Comparison of ENCODE assay signal across 8 mouse cellular contexts in genomic region chr12:79928739-79929380, GRCm38 (mm10).
A peak's percentile ranks its signal among the peaks of the same experiment; 100 is the strongest.
DNase-seq lines count a peak whose midpoint lies in the region; ATAC-seq lines count a peak whose summit lies in the region.

No protein-coding gene starts in this region.

- H3K4me1 ChIP-seq in brown adipose tissue, adult 24 weeks (ENCODE audit: control insufficient read depth, insufficient read depth, insufficient read length, low read length), result peaks cover 46% of the 10 kb centered on the region
- peaks cover 52% of the 10 kb centered on the region for H3K4me1 ChIP-seq in forebrain, embryonic 13.5 days
- H3K4me1 ChIP-seq in limb, embryonic 13.5 days, result peaks cover 77% of the 10 kb centered on the region

- H3K27ac ChIP-seq in brown adipose tissue, adult 24 weeks (replicated peaks; ENCODE audit: low read depth, low read length), result peak overlapping the region; percentile 96
- H3K27ac ChIP-seq in forebrain, embryonic 13.5 days, result peak overlapping the region; percentile 57
- H3K27ac ChIP-seq in limb, embryonic 13.5 days, result peak overlapping the region; percentile 95

- no peaks in the 10 kb centered on the region for H3K36me3 ChIP-seq in forebrain, embryonic 13.5 days (ENCODE audit: poor library complexity, severe bottlenecking)
- H3K36me3 ChIP-seq in limb, embryonic 13.5 days, result no peaks in the 10 kb centered on the region

- H3K4me2 ChIP-seq in forebrain, embryonic 13.5 days, result no peak overlapping the region
- peak overlapping the region; percentile 44 for H3K4me2 ChIP-seq in limb, embryonic 13.5 days (replicated peaks)

- 65% methylated on average over 6 of the region's 6 CpGs for WGBS in forebrain, embryonic 13.5 days
- WGBS in limb, embryonic 13.5 days, result 2% methylated on average over 6 of the region's 6 CpGs

- no peak overlapping the region for H3K9ac ChIP-seq in forebrain, embryonic 13.5 days
- H3K9ac ChIP-seq in limb, embryonic 13.5 days, result no peak overlapping the region

- H3K27me3 ChIP-seq in forebrain, embryonic 13.5 days, result no peaks in the 10 kb centered on the region
- no peaks in the 10 kb centered on the region for H3K27me3 ChIP-seq in limb, embryonic 13.5 days

- no peak for ATAC-seq in forebrain, embryonic 13.5 days
- peak; percentile 45; the same call in 1 of the 2 replicates for ATAC-seq in limb, embryonic 13.5 days (ENCODE audit: low FRiP score, low read depth)

- intact Hi-C loops in heart, postnatal 14 days (cut with DNase I), result loop anchor here (2.0 kb wide), 1 partner anchor 182 kb away; no protein-coding TSS in a partner anchor
- intact Hi-C loops in left cerebral cortex, postnatal 25 days (cut with DNase I), result loop anchor here (5.0 to 10.0 kb wide), 2 partner anchors 183 to 314 kb away; partner anchors contain the start of gene Zfp36l1

- no peaks in the 10 kb centered on the region for H3K9me3 ChIP-seq in forebrain, embryonic 13.5 days (replicated peaks)
- H3K9me3 ChIP-seq in limb, embryonic 13.5 days, result no peaks in the 10 kb centered on the region

- H3K4me3 ChIP-seq in brown adipose tissue, adult 24 weeks (ENCODE audit: insufficient read depth, low read depth, low read length), result no peak overlapping the region
- H3K4me3 ChIP-seq in forebrain, embryonic 13.5 days, result no peak overlapping the region
- no peak overlapping the region for H3K4me3 ChIP-seq in limb, embryonic 13.5 days

- peak; percentile 68 for DNase-seq in heart, postnatal 14 days
- no peak for DNase-seq in frontal cortex, postnatal 14 days (ENCODE audit: low spot score in 2 of 2)
- no peak for DNase-seq in left cerebral cortex, postnatal 25 days (ENCODE audit: low spot score in 2 of 2)
- no peak for DNase-seq in layer of hippocampus, adult 8-10 months (ENCODE audit: low spot score in 2 of 2)
- DNase-seq in thymus, postnatal 14 days, result no peak

Comparison
In these comparisons a context has a peak if more than half of its experiments do, and no peak if none do; other contexts are left out.
1. DNase-seq: peak in heart, postnatal 14 days (2 of 2); none in frontal cortex, postnatal 14 days (0 of 2), left cerebral cortex, postnatal 25 days (0 of 2), layer of hippocampus, adult 8-10 months (0 of 2) and thymus, postnatal 14 days (single experiment).
2. Peak in every context shown above with its lines, with median percentiles within 50 percentile points of each other: H3K27ac ChIP-seq.